Mouse (Mus musculus) gastrocnemius, adult 2 months (tissue): ENCODE results near the gene Hist1h2ad. TPM values are rescaled to one million over a fixed set of nuclear protein-coding genes. Genes with fewer than 3 reads are reported as not detected.
A peak's percentile ranks its signal among the peaks of the same experiment; 100 is the strongest.
"Not testable (repeated sequence)": the region's sequence is repeated elsewhere in the genome, so short reads cannot be mapped to it uniquely, and the experiment has no call there.

Source experiments
- DNase-seq: peaks from one replicate; pipeline ENCODE4 v3.0.0; 2022
- H3K27ac ChIP-seq: fragments of 200-600 bp; 2 replicates; pipeline ENCODE4 v1.8.1; 2022; ENCODE audit warnings: mild to moderate bottlenecking
- H3K4me3 ChIP-seq: fragments of 200-600 bp; 2 replicates; pipeline ENCODE4 v1.8.1; 2022; ENCODE audit warnings: mild to moderate bottlenecking, moderate library complexity
- CTCF ChIP-seq: fragments of 200-600 bp; IDR thresholded peaks from 2 replicates; pipeline ENCODE4 v1.8.1; 2022; ENCODE audit warnings: antibody characterized with exemption, mild to moderate bottlenecking, moderate library complexity
- intact Hi-C: fragments of 180-260 bp; cut with DNase I; formaldehyde crosslinking; loops from one replicate; pipeline ENCODE4 v1.15.1; 2025
- total RNA-seq, 2 experiments: library from RNA; stranded (reverse); gene quantifications; 2 replicates each; pipeline ENCODE4 v1.2.3; 2021

Gene Hist1h2ad
- total RNA-seq, 2 experiments from 2014 or later = 1.0 to 1.3 TPM

DNA sequence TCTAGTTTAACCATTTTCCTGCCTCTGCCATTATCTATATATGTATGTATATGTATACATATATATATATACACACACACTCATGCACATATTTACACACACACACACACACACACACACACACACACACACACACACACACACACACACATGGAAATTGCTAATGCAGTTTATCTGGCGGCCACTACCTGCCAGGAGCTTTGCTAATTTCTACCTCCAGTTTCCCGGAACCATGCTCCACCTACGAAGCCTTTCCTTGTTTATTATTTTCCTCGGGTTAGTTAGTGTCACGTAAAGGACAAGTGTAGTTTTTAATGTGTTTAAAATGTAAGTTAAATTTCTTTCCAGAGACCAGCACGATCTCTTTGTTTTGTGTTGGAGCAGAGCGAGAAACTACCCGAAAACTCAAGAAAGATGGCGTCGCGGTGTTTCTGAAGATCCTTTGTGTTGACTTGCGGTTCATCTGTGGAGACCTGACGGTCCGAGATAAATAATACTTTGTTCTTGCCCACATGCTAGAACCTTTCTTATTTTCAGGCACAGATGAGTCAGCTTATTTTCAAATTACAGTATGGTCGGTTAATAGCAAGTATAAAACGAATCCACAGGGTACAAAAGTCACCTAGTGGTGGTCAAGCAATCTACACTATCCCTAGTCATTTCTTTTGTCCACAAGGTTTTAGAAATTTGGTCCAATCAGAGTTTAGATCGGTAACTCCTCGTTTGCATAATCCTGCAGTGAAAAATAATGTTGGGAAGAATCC is 11.3 kb upstream of the Hist1h2ad start:
- no peak for DNase-seq
- intact Hi-C loops = loop anchor here (10.0 kb wide), 1 partner anchor 172 kb away; the partner anchor contains the start of gene Hist1h1c
- peak; percentile 58 for TF ChIP-seq CTCF
- Histone ChIP-seq H3K4me3 (peak overlapping the region; percentile 86), H3K27ac (peak overlapping the region; percentile 98)

DNA sequence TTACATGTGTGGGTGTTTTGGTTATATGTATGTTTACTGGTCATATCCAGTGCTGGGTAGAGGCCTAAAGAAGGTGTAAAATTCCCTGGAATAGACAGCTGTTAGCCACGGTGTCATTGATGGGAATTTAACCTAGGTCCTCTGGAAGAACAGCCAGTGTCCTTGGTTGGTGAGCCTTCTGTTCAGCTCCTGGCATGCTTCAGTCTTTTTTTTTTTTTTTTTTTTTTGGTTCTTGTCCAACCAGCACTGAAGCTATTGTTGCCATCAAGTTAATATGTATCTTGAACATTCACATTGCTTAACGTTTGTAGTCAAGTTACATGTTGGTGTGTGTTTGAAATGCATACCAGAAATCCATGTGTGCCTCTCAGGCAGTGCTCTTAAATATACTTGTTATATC is 9.7 kb upstream of the Hist1h2ad start:
- Histone ChIP-seq H3K27ac (no peak overlapping the region), H3K4me3 (no peak overlapping the region)
- no peak for DNase-seq
- intact Hi-C loops = loop anchor here (10.0 kb wide), 1 partner anchor 170 kb away; the partner anchor contains the start of gene Hist1h1c
- TF ChIP-seq CTCF = no peak

DNA sequence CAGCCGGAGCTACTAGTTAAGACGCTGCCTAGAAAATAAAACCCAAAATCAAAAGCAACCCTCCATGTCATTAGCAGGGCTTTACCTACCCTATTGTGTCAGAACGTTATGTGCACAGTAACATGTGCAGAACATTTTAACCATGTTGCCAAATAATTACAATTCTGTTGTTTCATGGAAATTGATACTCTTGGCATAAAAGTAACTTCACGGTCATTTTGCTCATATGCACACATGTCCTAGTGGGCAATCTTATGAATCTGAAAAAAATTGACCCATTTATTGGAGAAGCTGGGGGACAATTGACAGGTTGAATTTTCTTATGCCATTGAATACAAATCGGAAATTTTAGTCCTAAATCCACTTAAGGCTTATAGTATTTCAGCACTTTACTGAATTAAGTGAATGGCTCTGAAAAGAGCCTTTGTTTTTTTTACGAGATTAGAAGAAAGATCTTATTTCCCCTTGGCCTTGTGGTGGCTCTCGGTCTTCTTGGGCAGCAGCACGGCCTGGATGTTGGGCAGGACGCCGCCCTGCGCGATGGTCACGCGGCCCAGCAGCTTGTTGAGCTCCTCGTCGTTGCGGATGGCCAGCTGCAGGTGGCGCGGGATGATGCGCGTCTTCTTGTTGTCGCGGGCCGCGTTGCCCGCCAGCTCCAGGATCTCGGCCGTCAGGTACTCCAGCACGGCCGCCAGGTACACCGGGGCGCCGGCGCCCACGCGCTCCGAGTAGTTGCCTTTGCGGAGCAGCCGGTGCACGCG is 3.7 kb upstream of the Hist1h2ad start:
- Histone ChIP-seq H3K27ac (peak overlapping the region; percentile 92), H3K4me3 (peak overlapping the region; percentile 70)
- DNase-seq, intact Hi-C loops: not testable (repeated sequence)
- TF ChIP-seq CTCF = peak; percentile 5; the same call in 1 of the 2 replicates

DNA sequence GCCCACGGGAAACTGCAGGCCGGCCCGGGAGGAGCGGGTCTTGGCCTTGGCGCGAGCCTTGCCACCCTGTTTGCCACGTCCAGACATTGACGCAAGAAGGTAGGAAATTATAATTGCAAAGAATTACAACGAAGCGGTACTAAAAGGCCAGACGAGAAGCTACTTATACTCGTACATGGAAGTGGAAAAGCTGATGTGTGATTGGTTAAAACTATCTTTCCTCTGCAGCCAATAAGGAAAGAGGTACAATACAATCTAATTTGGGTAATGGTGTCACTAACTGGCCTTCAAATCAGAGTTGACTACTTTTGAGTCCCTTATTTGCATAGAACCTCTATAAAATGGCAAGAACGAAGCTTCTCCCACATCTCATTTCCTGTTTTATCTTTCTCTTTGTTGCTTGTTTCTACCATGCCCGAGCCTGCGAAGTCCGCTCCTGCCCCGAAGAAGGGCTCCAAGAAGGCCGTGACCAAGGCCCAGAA is 3.1 kb upstream of the Hist1h2ad start, which contains the start of the genes Hist1h2ae and Hist1h2bg:
TSS of gene Hist1h2ae (minus strand) at position 199 of the 482 bp plus-strand sequence.
TSS of gene Hist1h2bg (plus strand) at position 375 of the 482 bp plus-strand sequence.
- intact Hi-C loops = no loop called here
- no peak for TF ChIP-seq CTCF
- H3K27ac ChIP-seq = peak within 1 kb of the TSS; percentile 92
- peak within 1 kb of the TSS; percentile 70 for H3K4me3 ChIP-seq
- DNase-seq = peak; percentile 50

DNA sequence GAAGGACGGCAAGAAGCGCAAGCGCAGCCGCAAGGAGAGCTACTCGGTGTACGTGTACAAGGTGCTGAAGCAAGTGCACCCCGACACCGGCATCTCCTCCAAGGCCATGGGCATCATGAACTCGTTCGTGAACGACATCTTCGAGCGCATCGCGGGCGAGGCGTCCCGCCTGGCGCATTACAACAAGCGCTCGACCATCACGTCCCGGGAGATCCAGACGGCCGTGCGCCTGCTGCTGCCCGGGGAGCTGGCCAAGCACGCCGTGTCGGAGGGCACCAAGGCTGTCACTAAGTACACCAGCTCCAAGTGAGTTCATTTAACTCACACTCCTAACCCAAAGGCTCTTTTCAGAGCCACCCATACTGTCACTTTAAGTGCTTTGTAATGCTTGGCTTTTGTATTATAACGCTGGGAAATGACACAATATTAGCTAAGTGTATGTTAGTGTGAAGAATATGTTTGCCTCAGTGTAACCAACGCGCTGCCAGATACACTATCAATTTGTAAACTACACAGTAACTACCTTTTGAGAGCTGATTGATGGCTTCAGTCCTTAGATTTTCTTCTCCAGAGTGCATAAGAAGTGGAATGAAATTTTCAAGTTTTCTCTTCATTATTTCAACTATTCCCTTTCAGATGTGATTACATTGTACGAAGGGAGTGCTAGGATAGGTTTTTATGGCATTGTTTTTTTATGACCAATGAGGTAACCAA is 2.5 kb upstream of the Hist1h2ad start:
- DNase-seq, intact Hi-C loops: not testable (repeated sequence)
- peak overlapping the region; percentile 70 for H3K4me3 ChIP-seq
- peak overlapping the region; percentile 92 for H3K27ac ChIP-seq

DNA sequence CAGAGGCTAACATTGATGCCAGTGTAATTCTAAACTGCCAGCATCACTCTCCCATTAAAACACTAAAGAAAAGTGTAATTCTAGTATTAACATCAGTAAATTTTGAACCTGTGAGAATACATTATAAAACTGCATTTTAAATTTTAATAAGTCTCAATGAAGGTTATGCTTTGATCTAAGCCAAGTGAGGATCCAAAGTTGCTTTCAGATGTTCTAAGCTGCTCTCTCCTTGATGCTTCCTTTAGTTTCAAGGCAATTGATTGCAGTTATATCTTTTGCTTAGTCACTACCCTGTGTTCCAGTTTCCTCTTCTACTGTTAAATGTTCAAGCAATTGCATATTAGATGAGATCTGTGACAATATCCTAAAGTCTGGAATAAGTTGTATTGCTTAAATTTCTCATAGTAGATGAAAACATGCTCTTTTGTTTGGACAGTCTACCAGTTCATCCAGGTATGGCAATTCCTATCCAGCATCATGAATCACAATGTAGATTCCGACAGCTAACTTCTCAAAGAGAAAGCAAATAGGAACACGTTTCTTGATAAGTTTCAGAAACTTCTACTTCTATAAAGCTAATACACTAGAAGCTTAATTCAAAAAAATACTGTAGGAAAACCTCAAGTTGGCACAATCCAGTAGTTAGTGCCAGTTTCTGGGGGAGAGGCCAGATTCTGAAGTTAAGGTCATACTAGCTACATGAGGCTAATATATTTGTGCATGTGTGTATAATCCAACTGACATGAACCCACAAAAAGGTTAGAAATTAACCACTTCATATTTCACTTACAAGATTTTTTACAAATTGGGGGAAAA is 1.8 kb upstream of the Hist1h2ad start:
- TF ChIP-seq CTCF = no peak
- intact Hi-C loops = no loop called here
- Histone ChIP-seq H3K27ac (0 out of 2 replicates have a peak overlapping the region, but pooled peaks have one; percentile 68), H3K4me3 (peak overlapping the region; percentile 70)
- DNase-seq = no peak

DNA sequence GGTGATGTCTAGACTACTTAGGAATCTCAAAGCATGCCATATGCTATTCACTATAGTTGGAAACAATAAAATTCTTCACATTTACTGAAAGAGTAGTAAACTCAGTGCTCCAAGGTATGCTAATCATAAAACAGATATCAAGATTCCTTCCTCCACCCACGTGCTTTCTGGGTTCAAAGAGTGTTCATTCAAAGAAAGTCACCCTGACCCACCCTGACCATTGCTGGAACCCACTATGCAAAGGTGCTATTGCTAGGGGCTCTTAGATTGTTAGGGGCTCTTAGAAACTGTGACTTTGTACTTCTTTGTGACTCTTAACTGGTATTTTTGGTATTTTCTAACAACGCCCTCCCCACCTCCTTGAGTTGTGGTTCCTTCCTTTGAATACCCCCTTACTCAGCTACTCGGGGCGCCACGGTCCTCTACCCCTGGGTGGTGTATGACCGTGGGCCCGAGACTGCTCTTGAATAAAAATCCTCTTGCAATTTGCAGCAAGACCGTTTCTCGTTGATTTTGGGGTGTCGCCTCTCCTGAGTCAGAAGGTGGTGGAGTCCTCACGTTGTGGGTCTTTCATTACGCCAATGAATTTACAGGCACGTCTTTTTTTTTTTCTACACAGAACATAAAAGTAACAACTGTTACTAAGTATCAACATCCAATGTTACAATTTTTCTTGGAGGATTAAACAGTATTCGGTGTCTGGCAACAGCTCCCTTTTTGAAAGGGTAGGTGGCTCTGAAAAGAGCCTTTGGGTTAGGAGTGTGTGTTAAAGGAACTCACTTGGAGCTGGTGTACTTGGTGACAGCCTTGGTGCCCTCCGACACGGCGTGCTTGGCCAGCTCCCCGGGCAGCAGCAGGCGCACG is 915 bp upstream of the Hist1h2ad start:
- intact Hi-C loops, H3K27ac ChIP-seq, DNase-seq: not testable (repeated sequence)
- H3K4me3 ChIP-seq = peak overlapping the region; percentile 70

DNA sequence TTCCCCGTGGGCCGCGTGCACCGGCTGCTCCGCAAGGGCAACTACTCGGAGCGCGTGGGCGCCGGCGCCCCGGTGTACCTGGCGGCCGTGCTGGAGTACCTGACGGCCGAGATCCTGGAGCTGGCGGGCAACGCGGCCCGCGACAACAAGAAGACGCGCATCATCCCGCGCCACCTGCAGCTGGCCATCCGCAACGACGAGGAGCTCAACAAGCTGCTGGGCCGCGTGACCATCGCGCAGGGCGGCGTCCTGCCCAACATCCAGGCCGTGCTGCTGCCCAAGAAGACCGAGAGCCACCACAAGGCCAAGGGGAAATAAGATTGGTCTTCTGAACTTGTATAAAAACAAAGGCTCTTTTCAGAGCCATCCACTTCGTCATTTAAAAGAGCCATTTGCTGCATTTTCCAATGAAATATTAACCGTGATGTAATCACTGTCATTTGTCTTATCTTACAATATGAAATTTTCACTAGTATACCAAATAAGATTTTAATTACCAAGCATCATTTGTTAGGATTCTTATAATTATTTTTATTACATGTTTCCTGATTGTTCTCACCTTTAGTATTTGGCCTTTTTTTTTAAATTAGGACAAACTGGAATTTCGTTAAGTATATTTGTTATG is 477 bp downstream of the Hist1h2ad start:
- Histone ChIP-seq H3K4me3 (peak overlapping the region; percentile 70), H3K27ac (peak overlapping the region; percentile 83)
- DNase-seq, intact Hi-C loops: not testable (repeated sequence)

DNA sequence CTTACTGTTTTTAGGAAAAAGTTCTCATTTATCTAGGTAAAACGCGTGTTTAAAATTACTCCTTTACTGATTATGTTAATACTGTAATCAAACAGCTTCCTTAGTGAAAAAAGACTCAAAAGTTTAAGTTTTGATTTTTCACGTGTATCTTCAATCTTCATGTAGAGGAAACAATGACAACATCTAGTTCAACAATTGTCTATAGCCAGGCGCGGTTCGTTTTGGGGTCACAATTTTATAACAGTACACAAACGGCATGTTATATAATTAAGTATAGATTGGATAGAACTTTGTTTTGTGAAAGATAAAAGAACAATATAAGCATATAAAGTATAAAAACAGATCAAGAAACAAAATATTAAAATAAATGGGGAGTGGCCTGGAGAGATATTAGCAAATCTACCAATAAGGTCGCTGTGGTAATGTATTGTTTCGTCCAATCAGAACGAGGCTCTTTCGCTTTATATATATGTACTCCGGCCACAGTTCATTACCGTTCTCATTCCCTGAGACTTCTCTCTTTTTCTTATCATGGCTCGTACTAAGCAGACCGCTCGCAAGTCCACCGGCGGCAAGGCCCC is 1.2 kb downstream of the Hist1h2ad start, which contains the start of gene Hist1h3d:
TSS of gene Hist1h3d (plus strand) at position 493 of the 581 bp plus-strand sequence.
- Histone ChIP-seq H3K27ac (peak within 1 kb of the TSS; percentile 83), H3K4me3 (peak within 1 kb of the TSS; percentile 70)
- no peak for TF ChIP-seq CTCF
- DNase-seq = peak; percentile 17
- intact Hi-C loops = no loop called here

DNA sequence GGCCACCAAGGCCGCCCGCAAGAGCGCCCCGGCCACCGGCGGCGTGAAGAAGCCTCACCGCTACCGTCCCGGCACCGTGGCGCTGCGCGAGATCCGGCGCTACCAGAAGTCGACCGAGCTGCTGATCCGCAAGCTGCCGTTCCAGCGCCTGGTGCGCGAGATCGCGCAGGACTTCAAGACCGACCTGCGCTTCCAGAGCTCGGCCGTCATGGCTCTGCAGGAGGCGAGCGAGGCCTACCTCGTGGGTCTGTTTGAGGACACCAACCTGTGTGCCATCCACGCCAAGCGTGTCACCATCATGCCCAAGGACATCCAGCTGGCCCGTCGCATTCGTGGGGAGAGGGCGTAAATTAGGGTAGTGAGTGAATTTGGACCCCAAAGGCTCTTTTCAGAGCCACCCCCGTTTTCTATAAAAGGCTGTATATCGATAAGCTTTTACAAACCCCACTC is 1.7 kb downstream of the Hist1h2ad start:
- H3K27ac ChIP-seq = peak overlapping the region; percentile 83
- intact Hi-C loops = not testable (repeated sequence)
- H3K4me3 ChIP-seq = peak overlapping the region; percentile 70
- DNase-seq = peak; percentile 23
